Mouse (Mus musculus): ENCODE results near the gene Timd4. TPM values are rescaled to one million over a fixed set of nuclear protein-coding genes. Genes with fewer than 3 reads are reported as not detected.

Timd4 gene
- 0.17 TPM for polyA plus RNA-seq (2017; shearing (Covaris generic))

DNA sequence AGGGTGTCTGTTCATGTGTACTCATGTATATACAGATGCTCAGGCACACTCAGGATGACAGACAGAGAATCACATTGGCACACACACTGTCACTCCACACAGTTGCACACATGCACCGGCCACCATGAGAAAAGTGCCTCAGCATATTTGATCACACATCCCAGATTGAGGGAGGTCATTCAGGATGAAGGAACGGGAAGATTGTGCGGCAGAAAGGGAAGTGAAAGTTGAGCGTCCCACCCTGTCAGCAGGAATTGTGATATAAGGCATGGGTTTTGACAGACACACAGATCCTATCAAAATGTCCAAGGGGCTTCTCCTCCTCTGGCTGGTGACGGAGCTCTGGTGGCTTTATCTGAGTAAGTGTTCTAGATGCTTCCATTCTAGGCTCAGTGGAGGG is at the start of gene Timd4:
TSS of gene Timd4 (plus strand) at position 290 of the 400 bp plus-strand sequence.

Other genes with a start within 250 kb of the Timd4 start
- gene BC053393, start 239.3 kb upstream of the Timd4 start, polyA plus RNA-seq (2017; shearing (Covaris generic)) = not detected
- not detected for gene Dppa1, start 181.5 kb upstream of the Timd4 start, polyA plus RNA-seq (2017; shearing (Covaris generic))
- gene Timd2, start 103.7 kb upstream of the Timd4 start, polyA plus RNA-seq (2017; shearing (Covaris generic)) = 0.17 TPM
- gene Havcr1, start 75.7 kb upstream of the Timd4 start, polyA plus RNA-seq (2017; shearing (Covaris generic)) = not detected